Mouse (Mus musculus): ENCODE results near the gene Comt.

DNA sequence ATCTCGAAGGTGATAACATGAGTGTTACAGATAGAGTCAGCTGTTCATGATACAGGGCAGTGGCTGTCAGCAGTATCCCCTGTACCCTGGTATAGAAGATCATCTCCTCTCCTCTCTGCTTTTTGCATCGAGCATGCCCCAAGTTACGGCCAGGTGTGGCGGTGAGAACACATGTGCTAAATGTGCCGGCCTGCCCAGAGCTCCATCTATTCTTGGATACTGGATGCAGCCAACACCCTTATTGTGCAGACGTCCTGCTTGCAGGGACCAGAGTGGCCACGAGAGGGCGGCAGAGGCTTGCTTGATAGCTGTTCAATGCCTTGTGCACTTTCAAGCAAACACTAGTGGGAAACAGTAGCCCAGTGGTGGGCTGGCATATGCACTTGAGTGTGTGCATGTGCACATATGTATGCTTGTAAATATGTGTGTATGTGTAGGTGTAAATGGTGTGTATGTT lies 16.8 kb upstream of the Comt start:
- TF ChIP-seq MAFK (IDR thresholded peaks at IDR 0.05; ENCODE audit: insufficient read depth, low read depth, low read length) (no peak), ZNF384 (IDR thresholded peaks at IDR 0.05; ENCODE audit: low read depth, low read length) (no peak), CHD2 (IDR thresholded peaks at IDR 0.05; ENCODE audit: low read depth, low read length) (no peak)
